Mouse (Mus musculus) spleen, postnatal 10 days (tissue): ENCODE data around the gene Hypk.

Experiments
- DNase-seq, 2 experiments: peaks; one replicate each; pipeline ENCODE4 v3.0.0; 2021 to 2022; ENCODE audit warnings: low spot score in 2 of 2

Gene Hypk

DNA sequence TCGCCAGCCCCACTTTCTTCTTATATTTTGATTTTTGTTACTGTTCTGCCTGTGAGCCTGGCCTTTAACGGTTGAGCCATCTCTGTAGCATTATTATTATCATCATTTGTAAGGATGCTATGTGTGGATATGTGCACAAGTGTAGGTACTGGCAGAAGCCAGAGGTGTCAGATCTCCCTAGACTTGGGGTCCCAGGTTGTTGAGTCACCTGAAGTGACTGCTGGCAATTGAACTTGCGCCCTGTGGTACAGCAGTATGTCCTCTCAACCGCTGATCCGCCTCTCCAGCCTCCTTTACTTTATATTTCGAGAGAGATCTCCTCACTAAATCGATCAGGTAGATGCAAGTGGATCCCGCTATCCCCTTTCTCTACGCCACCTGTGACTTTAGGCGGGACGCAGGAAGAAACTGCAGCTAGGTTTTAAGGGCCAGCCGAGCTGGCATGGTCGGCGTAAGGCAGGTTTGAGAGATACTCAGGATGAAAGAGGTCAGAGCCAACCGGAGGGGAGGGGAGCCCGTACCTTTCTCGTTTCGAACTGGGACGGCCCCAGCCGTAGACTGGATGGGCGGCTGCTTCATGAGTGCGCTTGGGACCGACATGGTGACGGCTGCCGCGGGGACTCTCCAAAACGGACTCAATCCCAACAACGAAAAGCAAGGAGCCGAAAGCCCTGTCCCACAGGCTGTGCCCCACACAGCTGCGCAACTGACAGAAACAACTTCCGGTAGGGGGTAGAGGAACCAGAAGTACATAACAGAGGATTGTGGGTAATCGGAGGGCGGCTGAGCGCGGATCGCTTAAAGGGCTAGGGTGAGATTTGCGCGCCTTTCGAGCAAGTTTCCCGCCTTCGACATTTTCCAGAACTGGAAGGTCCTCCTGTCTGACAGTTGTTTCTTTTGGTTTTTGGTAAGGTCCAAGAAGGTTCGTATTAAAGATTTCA lies 53.1 kb downstream of the Hypk start, which contains the start of the genes Mfap1a and Wdr76:
TSS of gene Mfap1a (minus strand) at position 724 of the 941 bp plus-strand sequence.
TSS of gene Wdr76 (plus strand) at position 782 of the 941 bp plus-strand sequence.
- DNase-seq, result peak; percentile 81 to 88

DNA sequence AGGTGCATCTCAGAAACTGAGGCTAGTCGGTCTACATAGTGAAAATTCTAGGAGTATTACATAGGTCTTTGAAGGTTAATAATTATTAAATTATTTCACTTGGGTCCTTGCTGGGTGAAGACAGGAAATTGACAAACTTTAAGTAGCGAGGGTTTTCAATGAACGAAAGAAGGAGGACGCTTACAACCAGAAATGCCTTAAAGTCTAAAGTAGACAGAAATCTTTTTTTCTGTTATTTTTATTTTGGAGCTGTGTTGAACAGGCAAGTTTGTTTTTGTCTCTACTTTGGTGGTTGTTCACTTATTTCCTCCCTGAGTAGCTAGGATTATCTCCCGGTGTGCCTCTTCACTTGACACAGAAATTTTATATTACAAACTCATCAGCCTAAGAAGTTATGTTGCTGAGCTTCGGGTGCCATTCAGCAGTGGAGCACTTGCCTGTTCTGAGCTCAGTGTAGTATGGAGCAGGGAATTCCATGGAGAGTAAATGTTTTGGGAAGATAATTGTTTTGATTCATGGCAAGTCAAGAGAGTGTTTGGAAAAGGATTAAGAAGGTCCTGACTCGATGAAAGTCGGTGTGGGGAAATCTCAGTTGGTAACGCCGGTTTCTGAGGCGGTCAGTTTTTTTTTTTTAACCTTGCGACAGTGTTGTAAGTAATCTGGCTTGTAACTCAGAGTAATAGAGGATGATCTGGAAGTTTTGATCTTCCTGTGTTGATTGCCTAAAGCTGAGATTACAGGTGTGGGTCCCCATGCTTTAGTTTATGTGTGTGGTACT lies 54.3 kb downstream of the Hypk start:
- DNase-seq, result no peak

DNA sequence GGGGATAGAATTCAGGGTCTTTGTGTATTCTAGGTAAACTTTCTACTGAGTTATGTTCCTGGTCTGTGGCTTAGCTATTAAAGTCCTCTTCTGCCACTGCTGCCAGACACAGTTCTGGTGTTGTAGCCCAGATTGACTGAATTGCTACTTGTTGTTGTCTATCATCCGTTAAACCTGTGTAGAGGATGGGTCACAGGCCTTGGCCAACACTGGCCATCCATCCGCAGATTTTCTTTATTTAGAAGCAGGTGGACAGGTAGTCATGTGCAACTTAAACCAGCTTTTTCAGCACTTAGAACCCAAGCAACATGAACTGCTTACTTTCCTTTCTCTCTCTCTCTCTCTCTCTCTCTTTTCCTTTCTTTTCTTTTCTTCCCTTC lies 54.9 kb downstream of the Hypk start:
- DNase-seq, result no peak
